Mouse (Mus musculus): Measurements from ENCODE around the gene Oca2. TPM values are rescaled to one million over a fixed set of nuclear protein-coding genes. Genes with fewer than 3 reads are reported as not detected.

Gene Oca2
- polyA plus RNA-seq, 1 experiment from 2014 or later, result not detected

- H3K4me1 ChIP-seq (replicated peaks), result no peaks in the 10 kb centered on the region
- H3K4me3 ChIP-seq (replicated peaks), result no peak overlapping the region
- H3K9ac ChIP-seq, result no peak overlapping the region
- no peaks in the 10 kb centered on the region for H3K27me3 ChIP-seq
- no peak overlapping the region for H3K4me2 ChIP-seq
- no peak overlapping the region for H3K27ac ChIP-seq (replicated peaks)
- H3K9me3 ChIP-seq (replicated peaks), result no peaks in the 10 kb centered on the region
- no peak for ATAC-seq (ENCODE audit: insufficient read depth)
- WGBS (ENCODE audit: insufficient replicate concordance), result 43% methylated on average over 2 of the region's 2 CpGs
- no peaks in the 10 kb centered on the region for H3K36me3 ChIP-seq (replicated peaks)
Measured at GRCm38 (mm10) chr7:56388295-56388694, 148.7 kb downstream of the Oca2 start.

- H3K4me2 ChIP-seq, result no peak overlapping the region
- no peak overlapping the region for H3K27ac ChIP-seq (replicated peaks)
- no peaks in the 10 kb centered on the region for H3K4me1 ChIP-seq (replicated peaks)
- H3K27me3 ChIP-seq, result no peaks in the 10 kb centered on the region
- H3K36me3 ChIP-seq (replicated peaks), result no peaks in the 10 kb centered on the region
- no peak for ATAC-seq (ENCODE audit: insufficient read depth)
- no peaks in the 10 kb centered on the region for H3K9me3 ChIP-seq (replicated peaks)
- H3K9ac ChIP-seq, result no peak overlapping the region
- WGBS (ENCODE audit: insufficient replicate concordance), result 51% methylated on average over 6 of the region's 6 CpGs
- H3K4me3 ChIP-seq (replicated peaks), result no peak overlapping the region
Measured at GRCm38 (mm10) chr7:56418182-56418836, 178.7 kb downstream of the Oca2 start.

GRCm38 (mm10) chr7:56419253-56419844, 179.8 kb downstream of the Oca2 start:
- Histone ChIP-seq H3K36me3 (replicated peaks) (no peaks in the 10 kb centered on the region), H3K9me3 (replicated peaks) (no peaks in the 10 kb centered on the region), H3K27ac (replicated peaks) (no peak overlapping the region), H3K4me1 (replicated peaks) (no peaks in the 10 kb centered on the region), H3K9ac (no peak overlapping the region), H3K4me2 (no peak overlapping the region), H3K4me3 (replicated peaks) (no peak overlapping the region), H3K27me3 (no peaks in the 10 kb centered on the region)
- WGBS (ENCODE audit: insufficient replicate concordance), result 18% methylated on average over 5 of the region's 5 CpGs
- no peak for ATAC-seq (ENCODE audit: insufficient read depth)

- Histone ChIP-seq H3K4me3 (replicated peaks) (no peak overlapping the region), H3K9ac (no peak overlapping the region), H3K36me3 (replicated peaks) (no peaks in the 10 kb centered on the region), H3K27me3 (no peaks in the 10 kb centered on the region), H3K4me1 (replicated peaks) (no peaks in the 10 kb centered on the region), H3K9me3 (replicated peaks) (no peaks in the 10 kb centered on the region), H3K4me2 (no peak overlapping the region), H3K27ac (replicated peaks) (no peak overlapping the region)
- 56% methylated on average over 2 of the region's 2 CpGs for WGBS (ENCODE audit: insufficient replicate concordance)
- ATAC-seq (ENCODE audit: insufficient read depth), result no peak
Measured at GRCm38 (mm10) chr7:56421946-56422345, 182.4 kb downstream of the Oca2 start.

DNA sequence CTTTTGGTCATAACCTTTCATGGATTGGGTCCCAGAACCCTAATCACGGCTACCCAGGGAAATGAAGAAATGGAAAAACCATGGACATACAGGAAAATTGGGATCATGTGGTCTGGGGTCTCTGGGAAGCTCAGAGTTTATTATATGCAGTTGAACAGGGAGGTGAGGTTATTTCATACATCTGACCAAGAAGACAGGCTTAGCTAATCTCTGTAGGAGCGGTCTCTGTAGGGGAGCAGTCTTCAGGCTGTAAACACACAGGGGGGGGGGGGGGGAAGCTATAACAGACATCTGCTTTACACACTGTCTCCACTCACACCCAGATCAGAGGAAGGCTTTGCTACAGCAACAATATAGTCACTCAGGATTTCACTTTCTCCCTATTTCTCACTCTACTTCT, 184.0 kb downstream of the Oca2 start:
- no peaks in the 10 kb centered on the region for H3K36me3 ChIP-seq (replicated peaks)
- WGBS (ENCODE audit: insufficient replicate concordance), result 76% methylated on average over 2 of the region's 2 CpGs

GRCm38 (mm10) chr7:56460814-56461520, 221.4 kb downstream of the Oca2 start:
- no peak overlapping the region for H3K4me3 ChIP-seq (replicated peaks)
- H3K36me3 ChIP-seq (replicated peaks), result no peaks in the 10 kb centered on the region
- H3K27ac ChIP-seq (replicated peaks), result no peak overlapping the region
- no peak for ATAC-seq (ENCODE audit: insufficient read depth)
- no peak overlapping the region for H3K4me2 ChIP-seq
- WGBS (ENCODE audit: insufficient replicate concordance), result 50% methylated on average over 4 of the region's 4 CpGs
- H3K4me1 ChIP-seq (replicated peaks), result no peaks in the 10 kb centered on the region
- H3K9ac ChIP-seq, result no peak overlapping the region
- no peaks in the 10 kb centered on the region for H3K27me3 ChIP-seq
- H3K9me3 ChIP-seq (replicated peaks), result no peaks in the 10 kb centered on the region

More for the DNA sequence above, 184.0 kb downstream of the Oca2 start:
- Histone ChIP-seq H3K27me3 (no peaks in the 10 kb centered on the region), H3K4me3 (replicated peaks) (no peak overlapping the region), H3K9ac (no peak overlapping the region), H3K9me3 (replicated peaks) (no peaks in the 10 kb centered on the region), H3K4me1 (replicated peaks) (no peaks in the 10 kb centered on the region), H3K27ac (replicated peaks) (no peak overlapping the region), H3K4me2 (no peak overlapping the region)
- ATAC-seq (ENCODE audit: insufficient read depth), result no peak

- WGBS (ENCODE audit: insufficient replicate concordance), result 43% methylated on average over 2 of the region's 2 CpGs
- no peaks in the 10 kb centered on the region for H3K27me3 ChIP-seq
- no peak overlapping the region for H3K4me3 ChIP-seq (replicated peaks)
- no peak overlapping the region for H3K27ac ChIP-seq (replicated peaks)
- no peak overlapping the region for H3K9ac ChIP-seq
- ATAC-seq (ENCODE audit: insufficient read depth), result no peak
- H3K36me3 ChIP-seq (replicated peaks), result no peaks in the 10 kb centered on the region
- no peaks in the 10 kb centered on the region for H3K4me1 ChIP-seq (replicated peaks)
- H3K4me2 ChIP-seq, result no peak overlapping the region
- no peaks in the 10 kb centered on the region for H3K9me3 ChIP-seq (replicated peaks)
Measured at GRCm38 (mm10) chr7:56498242-56498641, 258.7 kb downstream of the Oca2 start.

GRCm38 (mm10) chr7:56499319-56499718, 259.8 kb downstream of the Oca2 start:
- 46% methylated on average over 2 of the region's 2 CpGs for WGBS (ENCODE audit: insufficient replicate concordance)
- Histone ChIP-seq H3K4me3 (replicated peaks) (no peak overlapping the region), H3K9me3 (replicated peaks) (no peaks in the 10 kb centered on the region), H3K27ac (replicated peaks) (no peak overlapping the region), H3K4me2 (no peak overlapping the region), H3K9ac (no peak overlapping the region), H3K4me1 (replicated peaks) (no peaks in the 10 kb centered on the region), H3K36me3 (replicated peaks) (no peaks in the 10 kb centered on the region), H3K27me3 (no peaks in the 10 kb centered on the region)
- ATAC-seq (ENCODE audit: insufficient read depth), result no peak

DNA sequence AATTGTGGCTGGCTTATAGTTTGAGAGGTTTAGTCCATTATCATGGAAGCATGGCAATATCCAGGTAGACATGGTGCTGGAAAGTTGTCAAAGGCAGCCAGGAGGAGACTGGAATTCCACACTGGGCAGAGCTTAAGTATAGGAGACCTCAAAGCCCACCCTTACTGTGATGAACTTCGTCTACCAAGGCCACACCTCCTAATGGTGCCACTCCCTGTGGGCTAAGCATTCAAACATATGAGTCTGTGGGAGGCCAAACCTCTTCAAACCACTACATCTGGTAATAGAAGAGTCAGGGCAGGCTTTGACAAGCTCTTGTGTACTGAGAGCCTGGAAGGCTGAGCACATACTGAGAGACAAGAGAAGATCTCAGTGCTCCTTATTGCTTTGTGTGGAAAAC, 260.2 kb downstream of the Oca2 start:
- ATAC-seq (ENCODE audit: insufficient read depth), result no peak
- no peaks in the 10 kb centered on the region for H3K27me3 ChIP-seq
- 30% methylated on average over 1 of the region's 1 CpGs for WGBS (ENCODE audit: insufficient replicate concordance)
- H3K4me1 ChIP-seq (replicated peaks), result no peaks in the 10 kb centered on the region
- no peaks in the 10 kb centered on the region for H3K36me3 ChIP-seq (replicated peaks)
- H3K9ac ChIP-seq, result no peak overlapping the region
- H3K4me3 ChIP-seq (replicated peaks), result no peak overlapping the region
- H3K9me3 ChIP-seq (replicated peaks), result no peaks in the 10 kb centered on the region
- no peak overlapping the region for H3K4me2 ChIP-seq
- no peak overlapping the region for H3K27ac ChIP-seq (replicated peaks)

DNA sequence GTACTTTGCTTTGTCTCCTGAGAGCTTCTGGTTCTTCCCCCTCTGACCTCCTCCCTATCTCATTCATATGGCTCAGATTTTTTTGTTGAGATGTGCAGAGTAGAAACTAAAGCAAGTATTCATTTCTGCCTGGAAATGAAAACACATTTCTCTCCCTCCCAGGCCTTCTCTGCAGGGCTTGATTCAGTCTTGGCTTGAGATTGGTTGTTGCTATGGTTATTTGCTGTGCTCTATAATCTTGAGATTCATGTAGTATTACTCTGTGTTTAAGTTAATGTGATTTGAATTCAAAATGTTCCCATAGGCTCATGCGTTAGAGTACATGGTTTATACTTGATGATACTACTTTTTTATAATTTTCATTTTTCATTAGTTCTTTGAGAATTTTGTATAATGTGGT, 260.9 kb downstream of the Oca2 start:
- Histone ChIP-seq H3K4me1 (replicated peaks) (no peaks in the 10 kb centered on the region), H3K9ac (no peak overlapping the region), H3K36me3 (replicated peaks) (no peaks in the 10 kb centered on the region), H3K4me2 (no peak overlapping the region), H3K9me3 (replicated peaks) (no peaks in the 10 kb centered on the region), H3K27me3 (no peaks in the 10 kb centered on the region), H3K27ac (replicated peaks) (no peak overlapping the region), H3K4me3 (replicated peaks) (no peak overlapping the region)
- WGBS (ENCODE audit: insufficient replicate concordance), result 73% methylated on average over 1 of the region's 1 CpGs
- no peak for ATAC-seq (ENCODE audit: insufficient read depth)

- H3K4me2 ChIP-seq, result no peak overlapping the region
- H3K9ac ChIP-seq, result no peak overlapping the region
- WGBS (ENCODE audit: insufficient replicate concordance), result 48% methylated on average over 1 of the region's 1 CpGs
- H3K36me3 ChIP-seq (replicated peaks), result no peaks in the 10 kb centered on the region
- no peak for ATAC-seq (ENCODE audit: insufficient read depth)
- H3K27ac ChIP-seq (replicated peaks), result no peak overlapping the region
- H3K9me3 ChIP-seq (replicated peaks), result no peaks in the 10 kb centered on the region
- no peaks in the 10 kb centered on the region for H3K4me1 ChIP-seq (replicated peaks)
- H3K27me3 ChIP-seq, result no peaks in the 10 kb centered on the region
- no peak overlapping the region for H3K4me3 ChIP-seq (replicated peaks)
Measured at GRCm38 (mm10) chr7:56518581-56518980, 279.0 kb downstream of the Oca2 start.
